Mouse (Mus musculus) CH12F3 (cell line): ENCODE measurements around the gene Ldlrap1.

Source experiments
- in situ Hi-C: fragments of 300-500 bp; cut with MboI; formaldehyde crosslinking; loops from 2 replicates; pipeline ENCODE4 v1.14.3; 2020; ENCODE audit warnings: low sequenced_read_pairs

The Ldlrap1 gene

GRCm38 (mm10) chr4:134720371-134720770 is 47.5 kb downstream of the Ldlrap1 start:
- in situ Hi-C loops = no loop called here

- in situ Hi-C loops = no loop called here
These were observed 48.3 kb downstream of the Ldlrap1 start for GRCm38 (mm10) chr4:134719489-134719888.

- in situ Hi-C loops = loop anchor here (5.0 kb wide), 1 partner anchor 172 kb away; no protein-coding TSS in a partner anchor
These were observed 53.9 kb downstream of the Ldlrap1 start for GRCm38 (mm10) chr4:134713937-134714336.

- in situ Hi-C loops = no loop called here
These were observed 62.5 kb downstream of the Ldlrap1 start for GRCm38 (mm10) chr4:134705311-134705710.

- in situ Hi-C loops = no loop called here
These were observed 63.2 kb downstream of the Ldlrap1 start for GRCm38 (mm10) chr4:134704590-134704989.

- in situ Hi-C loops = no loop called here
These were observed 63.8 kb downstream of the Ldlrap1 start, which contains the start of gene Man1c1 for GRCm38 (mm10) chr4:134703835-134704546. Gene Man1c1, minus strand, starts transcription at chr4:134704290.

GRCm38 (mm10) chr4:134702981-134703834 is 64.6 kb downstream of the Ldlrap1 start:
- in situ Hi-C loops = no loop called here

- in situ Hi-C loops = no loop called here
These were observed 65.9 kb downstream of the Ldlrap1 start for GRCm38 (mm10) chr4:134701934-134702333.

GRCm38 (mm10) chr4:134700911-134701310 is 66.9 kb downstream of the Ldlrap1 start:
- in situ Hi-C loops = no loop called here

GRCm38 (mm10) chr4:134693202-134693940 is 74.5 kb downstream of the Ldlrap1 start:
- in situ Hi-C loops = no loop called here

- in situ Hi-C loops = no loop called here
These were observed 75.4 kb downstream of the Ldlrap1 start for GRCm38 (mm10) chr4:134692388-134692787.
